Mouse (Mus musculus): Measurements from ENCODE around the gene Gm28035. TPM values are rescaled to one million over a fixed set of nuclear protein-coding genes. Genes with fewer than 3 reads are reported as not detected.
A peak's percentile ranks its signal among the peaks of the same experiment; 100 is the strongest.

The Gm28035 gene
- not detected in 2 replicates for polyA plus RNA-seq (2012; ENCODE audit: insufficient read depth, insufficient read length, low replicate concordance, missing spikeins)

- no peak for TF ChIP-seq CTCF (IDR thresholded peaks at IDR 0.05; ENCODE audit: insufficient read depth, low read depth, low read length)
- TF ChIP-seq POLR2A (IDR thresholded peaks at IDR 0.05; ENCODE audit: insufficient read depth, low read depth, low read length), result no peak
- H3K4me3 ChIP-seq (ENCODE audit: insufficient read depth, low read depth, low read length), result no peak within 1 kb of the TSS
- H3K4me1 ChIP-seq (ENCODE audit: control insufficient read depth, insufficient read depth, low read length), result peaks cover 28% of the 10 kb centered on the region
- 69% methylated on average over 2 of the region's 2 CpGs for WGBS
- H3K27ac ChIP-seq (ENCODE audit: insufficient read depth, low read depth, low read length), result no peak within 1 kb of the TSS
Measured at GRCm38 (mm10) chr2:30240267-30240666, at the start of gene Gm28035. Gm28035 (plus strand) TSS chr2:30240567.

- TF ChIP-seq POLR2A (IDR thresholded peaks at IDR 0.05; ENCODE audit: insufficient read depth, low read depth, low read length), result no peak
- TF ChIP-seq CTCF (IDR thresholded peaks at IDR 0.05; ENCODE audit: insufficient read depth, low read depth, low read length), result no peak
- Histone ChIP-seq H3K4me3 (ENCODE audit: insufficient read depth, low read depth, low read length) (no peak overlapping the region), H3K27ac (ENCODE audit: insufficient read depth, low read depth, low read length) (no peak overlapping the region), H3K4me1 (ENCODE audit: control insufficient read depth, insufficient read depth, low read length) (peaks cover 4% of the 10 kb centered on the region; the same call in 1 of the 2 replicates)
- 86% methylated on average over 12 of the region's 12 CpGs for WGBS
Measured at GRCm38 (mm10) chr2:30191790-30192580, 48.4 kb upstream of the Gm28035 start.

GRCm38 (mm10) chr2:30194656-30195055 lies 45.7 kb upstream of the Gm28035 start:
- Histone ChIP-seq H3K4me3 (ENCODE audit: insufficient read depth, low read depth, low read length) (no peak overlapping the region), H3K4me1 (ENCODE audit: control insufficient read depth, insufficient read depth, low read length) (peaks cover 6% of the 10 kb centered on the region; the same call in 1 of the 2 replicates), H3K27ac (ENCODE audit: insufficient read depth, low read depth, low read length) (no peak overlapping the region)
- TF ChIP-seq CTCF (IDR thresholded peaks at IDR 0.05; ENCODE audit: insufficient read depth, low read depth, low read length) (no peak), POLR2A (IDR thresholded peaks at IDR 0.05; ENCODE audit: insufficient read depth, low read depth, low read length) (no peak)
- WGBS, result 51% methylated on average over 3 of the region's 3 CpGs

- TF ChIP-seq CTCF (IDR thresholded peaks at IDR 0.05; ENCODE audit: insufficient read depth, low read depth, low read length) (no peak), POLR2A (IDR thresholded peaks at IDR 0.05; ENCODE audit: insufficient read depth, low read depth, low read length) (no peak)
- WGBS, result 73% methylated on average over 4 of the region's 4 CpGs
- H3K4me1 ChIP-seq (ENCODE audit: control insufficient read depth, insufficient read depth, low read length), result peaks cover 2% of the 10 kb centered on the region; the same call in 1 of the 2 replicates
- no peak overlapping the region for H3K4me3 ChIP-seq (ENCODE audit: insufficient read depth, low read depth, low read length)
- no peak overlapping the region for H3K27ac ChIP-seq (ENCODE audit: insufficient read depth, low read depth, low read length)
Measured at GRCm38 (mm10) chr2:30198021-30198420, 42.3 kb upstream of the Gm28035 start.

GRCm38 (mm10) chr2:30199984-30200383 lies 40.4 kb upstream of the Gm28035 start:
- 77% methylated on average over 1 of the region's 1 CpGs for WGBS
- Histone ChIP-seq H3K27ac (ENCODE audit: insufficient read depth, low read depth, low read length) (no peak overlapping the region), H3K4me1 (ENCODE audit: control insufficient read depth, insufficient read depth, low read length) (peaks cover 6% of the 10 kb centered on the region; the same call in 1 of the 2 replicates)

GRCm38 (mm10) chr2:30200388-30200925 lies 39.9 kb upstream of the Gm28035 start:
- Histone ChIP-seq H3K4me3 (ENCODE audit: insufficient read depth, low read depth, low read length) (no peak overlapping the region), H3K27ac (ENCODE audit: insufficient read depth, low read depth, low read length) (no peak overlapping the region), H3K4me1 (ENCODE audit: control insufficient read depth, insufficient read depth, low read length) (peaks cover 6% of the 10 kb centered on the region; the same call in 1 of the 2 replicates)
- 82% methylated on average over 5 of the region's 5 CpGs for WGBS
- TF ChIP-seq CTCF (IDR thresholded peaks at IDR 0.05; ENCODE audit: insufficient read depth, low read depth, low read length), result no peak
- TF ChIP-seq POLR2A (IDR thresholded peaks at IDR 0.05; ENCODE audit: insufficient read depth, low read depth, low read length), result no peak

More at GRCm38 (mm10) chr2:30199984-30200383, 40.4 kb upstream of the Gm28035 start:
- H3K4me3 ChIP-seq (ENCODE audit: insufficient read depth, low read depth, low read length), result no peak overlapping the region
- no peak for TF ChIP-seq CTCF (IDR thresholded peaks at IDR 0.05; ENCODE audit: insufficient read depth, low read depth, low read length)
- no peak for TF ChIP-seq POLR2A (IDR thresholded peaks at IDR 0.05; ENCODE audit: insufficient read depth, low read depth, low read length)

GRCm38 (mm10) chr2:30203439-30203838 lies 36.9 kb upstream of the Gm28035 start:
- no peak overlapping the region for H3K27ac ChIP-seq (ENCODE audit: insufficient read depth, low read depth, low read length)
- 72% methylated on average over 7 of the region's 7 CpGs for WGBS
- no peak for TF ChIP-seq CTCF (IDR thresholded peaks at IDR 0.05; ENCODE audit: insufficient read depth, low read depth, low read length)
- no peak for TF ChIP-seq POLR2A (IDR thresholded peaks at IDR 0.05; ENCODE audit: insufficient read depth, low read depth, low read length)
- no peak overlapping the region for H3K4me3 ChIP-seq (ENCODE audit: insufficient read depth, low read depth, low read length)
- H3K4me1 ChIP-seq (ENCODE audit: control insufficient read depth, insufficient read depth, low read length), result peaks cover 12% of the 10 kb centered on the region

GRCm38 (mm10) chr2:30205255-30205628 lies 35.1 kb upstream of the Gm28035 start:
- Histone ChIP-seq H3K4me1 (ENCODE audit: control insufficient read depth, insufficient read depth, low read length) (peaks cover 12% of the 10 kb centered on the region), H3K27ac (ENCODE audit: insufficient read depth, low read depth, low read length) (peak overlapping the region; percentile 52), H3K4me3 (ENCODE audit: insufficient read depth, low read depth, low read length) (peak overlapping the region; percentile 82)
- WGBS, result under 1% methylated on average over 13 of the region's 13 CpGs
- TF ChIP-seq POLR2A (IDR thresholded peaks at IDR 0.05; ENCODE audit: insufficient read depth, low read depth, low read length) (no peak), CTCF (IDR thresholded peaks at IDR 0.05; ENCODE audit: insufficient read depth, low read depth, low read length) (no peak)

All from olfactory bulb, adult 2 months (tissue).